Mouse (Mus musculus): ENCODE data around the gene Rangap1. TPM values are rescaled to one million over a fixed set of nuclear protein-coding genes. Genes with fewer than 3 reads are reported as not detected.

The Rangap1 gene
- total RNA-seq, 1 experiment = 178 TPM

- Histone ChIP-seq H3K9me3 (ENCODE audit: control insufficient read depth, insufficient read depth, low read depth, low read length) (no peaks in the 10 kb centered on the region), H3K27ac (ENCODE audit: insufficient read depth, low read depth, low read length, poor library complexity, severe bottlenecking) (no peak overlapping the region), H3K36me3 (ENCODE audit: control insufficient read depth, insufficient read depth, low read length, poor library complexity, severe bottlenecking) (peaks cover 3% of the 10 kb centered on the region; the same call in 1 of the 2 replicates), H3K4me1 (ENCODE audit: control insufficient read depth in 2 of 2, insufficient read depth in 2 of 2, low read length in 2 of 2, poor library complexity in 1 of 2) (peaks cover 0 to 6% of the 10 kb centered on the region in 2 experiments; a peak in 1 of 4 replicates), H3K9ac (ENCODE audit: insufficient read depth, low read depth, low read length, poor library complexity, severe bottlenecking) (peak overlapping the region; percentile 66), H3K4me3 (ENCODE audit: insufficient read depth in 1 of 2, low read depth in 1 of 2, low read length in 2 of 2, poor library complexity in 1 of 2, severe bottlenecking in 1 of 2) (peak overlapping the region; percentile 72 to 73)
- peak; percentile 59 for DNase-seq (ENCODE audit: low read depth, low spot score)
- TF ChIP-seq CHD2 (IDR thresholded peaks at IDR 0.05; ENCODE audit: low read depth, low read length) (no peak), MAFK (IDR thresholded peaks at IDR 0.05; ENCODE audit: insufficient read depth, low read depth, low read length) (no peak), ZNF384 (IDR thresholded peaks at IDR 0.05; ENCODE audit: low read depth, low read length) (no peak), HCFC1 (IDR thresholded peaks at IDR 0.05; ENCODE audit: borderline replicate concordance, insufficient read depth, low read length) (0 out of 2 replicates have a peak, but pooled peaks have one; percentile 33), ZC3H11A (IDR thresholded peaks at IDR 0.05; ENCODE audit: borderline replicate concordance, low read depth, low read length) (0 out of 2 replicates have a peak, but pooled peaks have one; percentile 22)
- in situ Hi-C loops (cut with MboI; ENCODE audit: low sequenced_read_pairs in 2 of 2, unreplicated experiment in 2 of 2) = no loop called here
Observed at GRCm38 (mm10) chr15:81693967-81694881, 51.1 kb downstream of the Rangap1 start.

GRCm38 (mm10) chr15:81693366-81693966, 51.9 kb downstream of the Rangap1 start:
- Histone ChIP-seq H3K9me3 (ENCODE audit: control insufficient read depth, insufficient read depth, low read depth, low read length) (no peaks in the 10 kb centered on the region), H3K36me3 (ENCODE audit: control insufficient read depth, insufficient read depth, low read length, poor library complexity, severe bottlenecking) (peaks cover 6% of the 10 kb centered on the region), H3K27ac (ENCODE audit: insufficient read depth, low read depth, low read length, poor library complexity, severe bottlenecking) (no peak overlapping the region), H3K9ac (ENCODE audit: insufficient read depth, low read depth, low read length, poor library complexity, severe bottlenecking) (peak overlapping the region; percentile 66), H3K4me3 (ENCODE audit: insufficient read depth in 1 of 2, low read depth in 1 of 2, low read length in 2 of 2, poor library complexity in 1 of 2, severe bottlenecking in 1 of 2) (peak overlapping the region; percentile 72 to 73), H3K4me1 (ENCODE audit: control insufficient read depth in 2 of 2, insufficient read depth in 2 of 2, low read length in 2 of 2, poor library complexity in 1 of 2) (peaks cover 0 to 6% of the 10 kb centered on the region in 2 experiments; a peak in 1 of 4 replicates)
- TF ChIP-seq CHD2 (IDR thresholded peaks at IDR 0.05; ENCODE audit: low read depth, low read length) (no peak), ZC3H11A (IDR thresholded peaks at IDR 0.05; ENCODE audit: borderline replicate concordance, low read depth, low read length) (no peak), ZNF384 (IDR thresholded peaks at IDR 0.05; ENCODE audit: low read depth, low read length) (no peak), HCFC1 (IDR thresholded peaks at IDR 0.05; ENCODE audit: borderline replicate concordance, insufficient read depth, low read length) (no peak), MAFK (IDR thresholded peaks at IDR 0.05; ENCODE audit: insufficient read depth, low read depth, low read length) (no peak)
- DNase-seq (ENCODE audit: low read depth, low spot score) = peak; percentile 31
- in situ Hi-C loops (cut with MboI; ENCODE audit: low sequenced_read_pairs in 2 of 2, unreplicated experiment in 2 of 2) = no loop called here

GRCm38 (mm10) chr15:81680301-81680805, 65.0 kb downstream of the Rangap1 start:
- H3K9me3 ChIP-seq (ENCODE audit: control insufficient read depth, insufficient read depth, low read depth, low read length) = no peaks in the 10 kb centered on the region
- no peak overlapping the region for H3K4me3 ChIP-seq (ENCODE audit: insufficient read depth in 1 of 2, low read depth in 1 of 2, low read length in 2 of 2, poor library complexity in 1 of 2, severe bottlenecking in 1 of 2)
- H3K36me3 ChIP-seq (ENCODE audit: control insufficient read depth, insufficient read depth, low read length, poor library complexity, severe bottlenecking) = peaks cover 85% of the 10 kb centered on the region
- no peak for TF ChIP-seq CHD2 (IDR thresholded peaks at IDR 0.05; ENCODE audit: low read depth, low read length)
- no peak for TF ChIP-seq ZNF384 (IDR thresholded peaks at IDR 0.05; ENCODE audit: low read depth, low read length)
- no peak for TF ChIP-seq HCFC1 (IDR thresholded peaks at IDR 0.05; ENCODE audit: borderline replicate concordance, insufficient read depth, low read length)
- TF ChIP-seq ZC3H11A (IDR thresholded peaks at IDR 0.05; ENCODE audit: borderline replicate concordance, low read depth, low read length) = no peak
- TF ChIP-seq MAFK (IDR thresholded peaks at IDR 0.05; ENCODE audit: insufficient read depth, low read depth, low read length) = no peak
- no peaks in the 10 kb centered on the region for H3K4me1 ChIP-seq (ENCODE audit: control insufficient read depth in 2 of 2, insufficient read depth in 2 of 2, low read length in 2 of 2, poor library complexity in 1 of 2)
- DNase-seq (ENCODE audit: low read depth, low spot score) = no peak
- no peak overlapping the region for H3K9ac ChIP-seq (ENCODE audit: insufficient read depth, low read depth, low read length, poor library complexity, severe bottlenecking)
- H3K27ac ChIP-seq (ENCODE audit: insufficient read depth, low read depth, low read length, poor library complexity, severe bottlenecking) = no peak overlapping the region
- in situ Hi-C loops (cut with MboI; ENCODE audit: low sequenced_read_pairs in 2 of 2, unreplicated experiment in 2 of 2) = no loop called here

- no peak overlapping the region for H3K27ac ChIP-seq (ENCODE audit: insufficient read depth, low read depth, low read length, poor library complexity, severe bottlenecking)
- H3K4me1 ChIP-seq (ENCODE audit: control insufficient read depth in 2 of 2, insufficient read depth in 2 of 2, low read length in 2 of 2, poor library complexity in 1 of 2) = no peaks in the 10 kb centered on the region
- H3K36me3 ChIP-seq (ENCODE audit: control insufficient read depth, insufficient read depth, low read length, poor library complexity, severe bottlenecking) = peaks cover 69% of the 10 kb centered on the region
- no peak for DNase-seq (ENCODE audit: low read depth, low spot score)
- TF ChIP-seq ZC3H11A (IDR thresholded peaks at IDR 0.05; ENCODE audit: borderline replicate concordance, low read depth, low read length) (no peak), CHD2 (IDR thresholded peaks at IDR 0.05; ENCODE audit: low read depth, low read length) (no peak), HCFC1 (IDR thresholded peaks at IDR 0.05; ENCODE audit: borderline replicate concordance, insufficient read depth, low read length) (no peak), MAFK (IDR thresholded peaks at IDR 0.05; ENCODE audit: insufficient read depth, low read depth, low read length) (no peak), ZNF384 (IDR thresholded peaks at IDR 0.05; ENCODE audit: low read depth, low read length) (no peak)
- H3K4me3 ChIP-seq (ENCODE audit: insufficient read depth in 1 of 2, low read depth in 1 of 2, low read length in 2 of 2, poor library complexity in 1 of 2, severe bottlenecking in 1 of 2) = no peak overlapping the region
- in situ Hi-C loops (cut with MboI; ENCODE audit: low sequenced_read_pairs in 2 of 2, unreplicated experiment in 2 of 2) = no loop called here
- H3K9ac ChIP-seq (ENCODE audit: insufficient read depth, low read depth, low read length, poor library complexity, severe bottlenecking) = no peak overlapping the region
- H3K9me3 ChIP-seq (ENCODE audit: control insufficient read depth, insufficient read depth, low read depth, low read length) = no peaks in the 10 kb centered on the region
Observed at GRCm38 (mm10) chr15:81676637-81677036, 68.7 kb downstream of the Rangap1 start.
